In genomic region chr8:117156149-117156548, GRCm38 (mm10) we compare ENCODE assay signal across 12 mouse cellular contexts. TPM values are rescaled to one million over a fixed set of nuclear protein-coding genes. Genes with fewer than 3 reads are reported as not detected.
DNase-seq lines count a peak whose midpoint lies in the region; ATAC-seq and TF ChIP-seq lines count a peak whose summit lies in the region.
"Had no signal": no experiment of that assay in that cellular context is flagged by ENCODE, and none has a peak within 500 bp of the region (broad histone marks: within the 10 kb centered on the region; RNA-seq: fewer than 3 reads in every experiment).

No protein-coding gene starts in this region.

- TF ChIP-seq EP300 in liver, embryonic 14.5 days (IDR thresholded peaks at IDR 0.05; ENCODE audit: low read depth): no peak

- H3K9me3 ChIP-seq in lung, embryonic 16.5 days (ENCODE audit: control insufficient read depth, low read length): no peaks in the 10 kb centered on the region
- no peaks in the 10 kb centered on the region for H3K9me3 ChIP-seq in liver, embryonic 14.5 days (ENCODE audit: control insufficient read depth, low read length)
- no peaks in the 10 kb centered on the region for H3K9me3 ChIP-seq in stomach, embryonic 14.5 days (ENCODE audit: control insufficient read depth, low read depth, low read length)

- peak overlapping the region; percentile 83 for H3K4me3 ChIP-seq in gastrocnemius, adult 2 months
- H3K4me3 ChIP-seq in lung, embryonic 16.5 days (ENCODE audit: low read length): no peak overlapping the region
- H3K4me3 ChIP-seq in liver, embryonic 14.5 days (ENCODE audit: insufficient read depth in 1 of 2, low read depth in 2 of 2, low read length in 2 of 2): no peak overlapping the region
- 0 out of 2 replicates have a peak overlapping the region, but pooled peaks have one; percentile 96 for H3K4me3 ChIP-seq in stomach, embryonic 14.5 days (ENCODE audit: low read depth, low read length)

- no peaks in the 10 kb centered on the region for H3K27me3 ChIP-seq in lung, embryonic 16.5 days (ENCODE audit: control insufficient read depth, insufficient read depth, low read depth, low read length)
- no peaks in the 10 kb centered on the region for H3K27me3 ChIP-seq in liver, embryonic 14.5 days (ENCODE audit: control insufficient read depth, insufficient read depth, low read length)
- H3K27me3 ChIP-seq in stomach, embryonic 14.5 days (ENCODE audit: control insufficient read depth, insufficient read depth, low read length): no peaks in the 10 kb centered on the region

- WGBS in lung, embryonic 16.5 days: 84% methylated on average over 4 of the region's 4 CpGs
- 85% methylated on average over 4 of the region's 4 CpGs for WGBS in liver, embryonic 14.5 days (ENCODE audit: insufficient replicate concordance)
- 84% methylated on average over 4 of the region's 4 CpGs for WGBS in stomach, embryonic 14.5 days

- intact Hi-C loops in gastrocnemius, adult 2 months (cut with DNase I): loop anchor here (5.0 kb wide), 1 partner anchor 164 kb away; the partner anchor contains the start of gene Gcsh
- intact Hi-C loops in gastrocnemius, postnatal 14 days (cut with DNase I; ENCODE audit: low total_unique reads): no loop called here

- peaks cover 18% of the 10 kb centered on the region for H3K4me1 ChIP-seq in lung, embryonic 16.5 days (replicated peaks; ENCODE audit: control insufficient read depth, insufficient read depth, low read length)
- peaks cover 9 to 21% of the 10 kb centered on the region in 2 experiments for H3K4me1 ChIP-seq in liver, embryonic 14.5 days (replicated peaks; ENCODE audit: control insufficient read depth in 2 of 2, insufficient read depth in 2 of 2, low read length in 1 of 2)
- peaks cover 14% of the 10 kb centered on the region; the same call in 1 of the 2 replicates for H3K4me1 ChIP-seq in stomach, embryonic 14.5 days (ENCODE audit: control insufficient read depth, insufficient read depth, low read length)

- H3K4me2 ChIP-seq in lung, embryonic 16.5 days (ENCODE audit: low read depth, low read length): peak overlapping the region; percentile 63; the same call in 1 of the 2 replicates
- peak overlapping the region; percentile 99 for H3K4me2 ChIP-seq in liver, embryonic 14.5 days (ENCODE audit: low read depth)
- no peak overlapping the region for H3K4me2 ChIP-seq in stomach, embryonic 14.5 days (replicated peaks; ENCODE audit: low read depth, low read length)

- no peak overlapping the region for H3K27ac ChIP-seq in gastrocnemius, adult 2 months
- H3K27ac ChIP-seq in lung, embryonic 16.5 days (ENCODE audit: low read length): no peak overlapping the region
- no peak overlapping the region for H3K27ac ChIP-seq in liver, embryonic 14.5 days
- H3K27ac ChIP-seq in stomach, embryonic 14.5 days (ENCODE audit: low read length): no peak overlapping the region
- H3K27ac ChIP-seq: kidney, postnatal 0 days had no signal

- ATAC-seq in lung, embryonic 16.5 days (ENCODE audit: low read depth): no peak
- ATAC-seq in liver, embryonic 14.5 days (ENCODE audit: insufficient read depth): no peak
- no peak for ATAC-seq in stomach, embryonic 14.5 days (ENCODE audit: insufficient number of reproducible peaks, insufficient read depth, low FRiP score, low read depth)
- no peak for ATAC-seq in monocyte, adult 5-6 weeks (replicated peaks; ENCODE audit: insufficient number of reproducible peaks, low FRiP score, low TSS enrichment, poor library complexity, severe bottlenecking)

- no peak for DNase-seq in gastrocnemius, adult 2 months
- no peak for DNase-seq in gastrocnemius, postnatal 14 days
- DNase-seq in lung, postnatal 10 days: no peak
- no peak for DNase-seq in liver, embryonic 14.5 days (ENCODE audit: low read depth in 3 of 3, low spot score in 3 of 3)
- DNase-seq in spleen, adult 18-20 months: no peak
- DNase-seq: cerebellum, postnatal 36 days; lung, embryonic 14.5 days; right cerebral cortex, postnatal 25 days had no signal

- H3K9ac ChIP-seq in lung, embryonic 16.5 days (ENCODE audit: low read length): no peak overlapping the region
- no peak overlapping the region for H3K9ac ChIP-seq in liver, embryonic 14.5 days (replicated peaks)
- no peak overlapping the region for H3K9ac ChIP-seq in stomach, embryonic 14.5 days (replicated peaks; ENCODE audit: low read depth, low read length)

- no peaks in the 10 kb centered on the region for H3K36me3 ChIP-seq in lung, embryonic 16.5 days (ENCODE audit: control insufficient read depth, insufficient read depth, low read length)
- no peaks in the 10 kb centered on the region for H3K36me3 ChIP-seq in liver, embryonic 14.5 days (replicated peaks; ENCODE audit: control insufficient read depth, insufficient read depth, low read depth)
- H3K36me3 ChIP-seq in stomach, embryonic 14.5 days (ENCODE audit: control insufficient read depth, insufficient read depth, low read length): no peaks in the 10 kb centered on the region

- no peak for TF ChIP-seq CTCF in gastrocnemius, adult 2 months (IDR thresholded peaks at IDR 0.05)
- no peak for TF ChIP-seq CTCF in liver, embryonic 14.5 days (IDR thresholded peaks at IDR 0.05; ENCODE audit: low read depth)

RNA-seq across cellular contexts. Expression of gene Gan, which starts 1.8 kb away (rescaled TPM):
- 1 to 10 TPM; 4.8 to 5.9 TPM for total RNA-seq in gastrocnemius, adult 2 months (2021)
- total RNA-seq in gastrocnemius, postnatal 14 days (2021): 1 to 10 TPM; 4.1 to 4.6 TPM
- 1.8 TPM in 2 replicates for polyA plus RNA-seq in lung, embryonic 16.5 days (2015; fragmentation: Nextera tagmentation; extraction: Ambion mirVana)
- 1.4 and 1.6 TPM in 2 replicates for polyA plus RNA-seq in liver, embryonic 14.5 days (2012; rRNA removed)
- polyA plus RNA-seq in liver, embryonic 14.5 days (2014; fragmentation: Nextera tagmentation; extraction: Ambion mirVana): 0.62 and 0.77 TPM in 2 replicates
- 3.9 and 4.2 TPM in 2 replicates for polyA plus RNA-seq in stomach, embryonic 14.5 days (2014; fragmentation: Nextera tagmentation; extraction: Ambion mirVana)
- total RNA-seq in monocyte, adult 5-6 weeks (2017): 2.3 to 6.9 TPM (median 2.6 TPM) in 3 replicates

Comparison
In these comparisons a context has a peak if more than half of its experiments do, and no peak if none do; other contexts are left out.
1. H3K4me3 ChIP-seq: peak in gastrocnemius, adult 2 months (single experiment) and stomach, embryonic 14.5 days (single experiment); none in lung, embryonic 16.5 days (single experiment) and liver, embryonic 14.5 days (0 of 2).